Mouse (Mus musculus) embryonic fibroblast, embryonic 13.5 days (primary cell): ENCODE measurements around the gene Ltbp1.

Experiments
- CTCF ChIP-seq: IDR thresholded peaks from 2 replicates; pipeline ENCODE4 v1.5.1; 2011; ENCODE audit warnings: mild to moderate bottlenecking, control low read depth, low read length, moderate library complexity, borderline replicate concordance; ENCODE audit not compliant: insufficient read depth
- POLR2A ChIP-seq: IDR thresholded peaks from 2 replicates; pipeline ENCODE4 v1.6.1; 2011; ENCODE audit warnings: low read depth, mild to moderate bottlenecking, control low read depth, low read length, moderate library complexity

GRCm38 (mm10) chr17:75278561-75278960 is 273.2 kb downstream of the Ltbp1 start:
- TF ChIP-seq POLR2A (no peak), CTCF (no peak)
